Mouse (Mus musculus) liver, adult 2 months (tissue): ENCODE measurements around the gene Hhip.

ENCODE experiments used
- CTCF ChIP-seq: fragments of 200-500 bp; IDR thresholded peaks from 2 replicates; pipeline ENCODE4 v1.5.1; 2011; ENCODE audit warnings: low read depth, low read length, control low read depth
- POLR2A ChIP-seq: fragments of 200-500 bp; IDR thresholded peaks from 2 replicates; pipeline ENCODE4 v1.6.1; 2011; ENCODE audit warnings: low read length, control low read depth; ENCODE audit not compliant: insufficient read depth; ENCODE audit errors: extremely low read depth

- TF ChIP-seq CTCF (no peak), POLR2A (no peak)
Observed at GRCm38 (mm10) chr8:79993507-79993906, 64.3 kb downstream of the Hhip start.
